Mouse (Mus musculus) forebrain, embryonic 13.5 days (tissue): ENCODE measurements at regions not wholly inside any gene's neighbourhood (a gene's known extent, or its start where the extent isn't known, plus 50 kb on each side); places are given as distances from the start of the nearest gene placed in this dataset.
A peak's percentile ranks its signal among the peaks of the same experiment; 100 is the strongest.

Experiments
- ATAC-seq: fragments of 200-750 bp; cut with Nextera tagmentation; 2 replicates; pipeline ENCODE4 v1.8.0; 2017
- H3K27ac ChIP-seq: fragments of 300-500 bp; sonication (generic); 2 replicates; pipeline ENCODE4 v1.5.1; 2015; ENCODE audit warnings: inconsistent platforms, mild to moderate bottlenecking, moderate library complexity
- H3K27me3 ChIP-seq: fragments of 300-500 bp; sonication (generic); 2 replicates; pipeline ENCODE4 v1.6.1; 2015; ENCODE audit warnings: mild to moderate bottlenecking, inconsistent platforms
- H3K36me3 ChIP-seq: fragments of 300-500 bp; sonication (generic); 2 replicates; pipeline ENCODE4 v1.6.1; 2015; ENCODE audit warnings: mild to moderate bottlenecking, inconsistent platforms; ENCODE audit not compliant: poor library complexity, severe bottlenecking
- H3K4me1 ChIP-seq: fragments of 300-500 bp; sonication (generic); 2 replicates; pipeline ENCODE4 v1.6.1; 2015; ENCODE audit warnings: inconsistent platforms
- H3K4me2 ChIP-seq: fragments of 300-500 bp; sonication (generic); 2 replicates; pipeline ENCODE4 v1.6.1; 2015; ENCODE audit warnings: inconsistent platforms, mild to moderate bottlenecking, moderate library complexity
- H3K4me3 ChIP-seq: fragments of 300-500 bp; sonication (generic); 2 replicates; pipeline ENCODE4 v1.5.1; 2015; ENCODE audit warnings: mild to moderate bottlenecking, inconsistent platforms
- H3K9ac ChIP-seq: fragments of 300-500 bp; sonication (generic); 2 replicates; pipeline ENCODE4 v1.6.1; 2015; ENCODE audit warnings: mild to moderate bottlenecking, inconsistent platforms
- H3K9me3 ChIP-seq: fragments of 300-500 bp; sonication (generic); replicated peaks from 2 replicates; pipeline ENCODE4 v1.6.1; 2016; ENCODE audit warnings: inconsistent platforms
- WGBS: fragments of 180-500 bp; shearing (Covaris S2); methylation state at CpG from one replicate; pipeline ENCODE4 v1.1.7; 2015; 5-methylcytosine and 5-hydroxymethylcytosine counted together

DNA sequence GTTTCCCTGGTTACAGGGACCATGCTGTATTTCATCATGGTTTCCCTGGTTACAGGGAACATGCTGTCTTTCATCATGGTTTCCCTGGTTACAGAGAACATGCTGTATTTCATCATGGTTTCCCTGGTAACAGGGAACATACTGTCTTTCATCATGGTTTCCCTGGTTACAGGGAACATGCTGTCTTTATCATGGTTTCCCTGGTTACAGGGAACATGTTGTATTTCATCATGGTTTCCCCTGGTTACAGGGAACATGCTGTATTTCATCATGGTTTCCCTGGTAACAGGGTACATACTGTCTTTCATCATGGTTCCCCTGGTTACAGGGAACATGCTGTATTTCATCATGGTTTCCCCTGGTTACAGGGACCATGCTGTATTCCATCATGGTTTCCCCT, 1579.5 kb downstream of the 4930444P10Rik start:
- H3K4me3 ChIP-seq = no peak overlapping the region
- H3K27ac ChIP-seq = no peak overlapping the region; the same call in 1 of the 2 replicates
- ATAC-seq = no peak
- H3K4me2 ChIP-seq = no peak overlapping the region
- peaks cover 17% of the 10 kb centered on the region for H3K27me3 ChIP-seq
- H3K9me3 ChIP-seq = no peaks in the 10 kb centered on the region
- H3K36me3 ChIP-seq = no peaks in the 10 kb centered on the region
- H3K9ac ChIP-seq = no peak overlapping the region
- no peaks in the 10 kb centered on the region for H3K4me1 ChIP-seq

DNA sequence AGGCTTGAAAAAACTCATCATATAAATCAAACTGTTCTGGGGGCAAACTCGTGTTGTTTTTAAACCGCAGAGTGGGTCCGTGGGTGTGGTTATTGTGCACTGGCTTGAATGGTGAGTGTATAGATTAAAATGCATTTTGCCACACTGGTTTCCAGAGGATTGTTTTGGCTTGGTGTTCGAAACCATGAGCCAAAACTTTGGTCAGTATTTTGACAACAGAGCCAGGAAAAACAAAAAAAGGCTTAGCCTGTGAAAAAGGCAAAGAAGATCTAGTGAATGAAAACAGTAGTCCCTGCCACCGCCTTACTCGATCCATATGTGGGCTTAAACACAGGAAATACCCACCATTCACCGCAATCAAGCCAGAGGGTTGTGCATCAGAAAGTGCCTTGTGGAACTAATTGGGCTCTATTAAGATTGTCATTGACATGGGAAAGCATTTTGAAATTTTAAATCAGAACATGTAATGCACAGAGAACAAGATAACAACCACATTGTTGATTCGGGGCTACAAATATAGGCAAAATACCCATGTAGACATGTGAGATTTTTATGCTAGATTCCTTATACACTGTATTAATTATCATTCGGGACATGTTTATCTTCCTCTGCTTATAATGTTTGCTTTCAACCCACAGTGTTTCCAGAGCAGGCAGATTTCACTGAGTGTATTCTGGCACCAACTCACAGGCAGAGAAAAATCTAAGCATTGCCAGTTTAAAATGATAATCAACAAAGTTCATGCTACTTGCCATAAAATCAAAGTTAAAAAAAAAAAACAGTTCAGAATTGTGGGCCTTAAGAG, 1580.4 kb downstream of the 4930444P10Rik start:
- ATAC-seq = no peak
- Histone ChIP-seq H3K9ac (no peak overlapping the region), H3K4me3 (no peak overlapping the region), H3K36me3 (no peaks in the 10 kb centered on the region), H3K4me1 (no peaks in the 10 kb centered on the region), H3K4me2 (no peak overlapping the region), H3K9me3 (no peaks in the 10 kb centered on the region), H3K27ac (no peak overlapping the region), H3K27me3 (peaks cover 27% of the 10 kb centered on the region)
- 52% methylated on average over 9 of the region's 9 CpGs for WGBS

DNA sequence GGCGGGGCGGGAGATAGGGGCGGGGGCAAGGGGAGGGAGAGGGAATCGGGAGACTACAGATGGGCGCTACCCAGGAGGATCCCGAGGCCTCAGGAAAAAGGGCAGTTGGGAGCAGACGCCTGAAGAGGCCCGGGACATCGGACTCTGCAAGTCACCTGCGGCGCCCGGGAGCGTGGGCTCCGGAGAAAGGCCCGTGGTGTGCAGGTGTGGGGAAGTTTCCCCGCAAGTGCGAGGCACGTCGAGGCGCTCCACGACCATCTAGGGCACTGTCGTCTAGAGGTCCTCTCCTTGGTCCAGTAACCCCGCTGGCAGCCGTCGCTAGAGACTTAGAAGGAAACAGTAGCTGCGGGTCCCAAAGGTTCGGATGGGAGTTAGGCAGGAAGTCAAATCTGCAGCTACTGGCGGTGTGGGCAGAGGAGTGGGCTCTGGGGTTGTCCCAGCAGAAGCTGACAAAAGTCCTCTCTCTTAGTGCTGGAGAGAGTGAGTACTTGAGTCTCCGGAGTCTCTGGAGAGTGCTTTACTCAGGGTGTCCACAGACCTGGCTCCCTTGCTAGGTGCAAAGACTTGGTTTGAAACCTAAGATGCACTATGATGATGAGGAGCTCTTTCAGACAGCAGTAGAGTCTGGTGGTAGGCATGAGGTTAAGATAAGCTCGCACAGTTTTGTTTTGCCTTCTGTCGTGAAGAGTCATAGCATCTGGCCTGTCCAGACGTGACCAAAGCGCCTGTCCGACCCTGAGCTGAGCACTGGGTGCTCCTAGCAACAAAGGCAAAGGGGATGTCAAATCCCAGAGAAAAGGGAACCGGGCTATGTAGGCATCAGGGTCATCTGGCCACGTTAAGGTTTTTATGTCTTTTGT, 1586.1 kb downstream of the 4930444P10Rik start:
- Histone ChIP-seq H3K4me2 (peak overlapping the region; percentile 79), H3K4me1 (peaks cover 21% of the 10 kb centered on the region), H3K27ac (no peak overlapping the region), H3K9me3 (no peaks in the 10 kb centered on the region), H3K36me3 (no peaks in the 10 kb centered on the region), H3K4me3 (peak overlapping the region; percentile 44), H3K27me3 (peaks cover 76% of the 10 kb centered on the region), H3K9ac (peak overlapping the region; percentile 26)
- peak; percentile 32; the same call in 1 of the 2 replicates for ATAC-seq
- WGBS = 5% methylated on average over 35 of the region's 36 CpGs

DNA sequence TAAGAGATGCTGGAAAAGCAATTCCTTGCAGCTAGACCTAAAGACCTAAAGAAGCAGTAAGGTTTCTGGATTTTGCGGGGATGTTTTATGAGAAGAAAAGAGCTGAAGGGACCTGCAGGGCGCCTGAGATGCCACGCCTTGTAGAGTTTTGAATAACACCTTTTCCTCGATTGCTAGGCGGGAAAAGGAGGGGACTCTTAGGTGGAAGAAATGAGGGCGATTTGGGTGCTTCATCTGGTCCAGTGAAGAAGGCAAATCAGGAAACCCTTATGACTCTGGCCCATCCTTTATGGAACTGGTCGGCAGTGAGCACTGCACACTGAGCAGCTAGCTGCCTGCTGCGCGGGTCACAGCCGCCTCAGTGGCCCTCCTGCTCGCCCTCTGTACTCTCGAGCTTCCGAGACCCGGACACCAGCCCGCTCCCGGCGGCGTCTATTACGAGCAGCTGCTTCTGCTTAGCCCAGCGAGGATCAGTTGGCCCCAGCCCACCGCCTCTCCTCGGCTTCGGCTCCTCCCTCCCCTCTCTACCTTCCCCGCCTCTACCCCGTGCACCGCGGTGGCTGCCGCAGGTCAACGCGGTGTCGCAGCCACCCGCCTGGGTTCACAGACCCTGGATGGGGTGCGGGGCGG, 1586.8 kb downstream of the 4930444P10Rik start:
- Histone ChIP-seq H3K27me3 (peaks cover 76% of the 10 kb centered on the region), H3K36me3 (no peaks in the 10 kb centered on the region), H3K9ac (peak overlapping the region; percentile 26), H3K4me1 (peaks cover 21% of the 10 kb centered on the region), H3K27ac (no peak overlapping the region), H3K4me2 (peak overlapping the region; percentile 79), H3K9me3 (no peaks in the 10 kb centered on the region), H3K4me3 (peak overlapping the region; percentile 44)
- ATAC-seq = peak; percentile 93
- WGBS = under 1% methylated on average over 33 of the region's 34 CpGs

DNA sequence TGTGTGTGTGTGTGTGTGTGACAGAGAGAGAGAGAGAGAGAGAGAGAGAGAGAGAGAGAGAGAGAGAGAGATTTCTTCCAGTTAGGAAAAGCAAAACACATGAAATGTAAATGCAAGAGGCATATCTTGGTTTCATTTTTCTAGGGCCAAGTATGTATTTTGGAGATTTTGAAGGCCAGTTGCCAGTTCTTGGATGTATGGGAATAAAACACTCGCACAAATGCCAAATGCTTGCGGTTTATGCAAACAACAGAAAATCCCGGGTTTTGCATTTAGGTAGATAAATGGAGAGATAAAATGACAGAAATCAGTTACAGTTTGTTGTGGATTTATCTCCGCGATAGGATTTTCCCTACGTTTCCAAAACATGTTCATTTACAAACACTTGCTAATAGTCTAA, 1587.4 kb downstream of the 4930444P10Rik start:
- peaks cover 77% of the 10 kb centered on the region for H3K27me3 ChIP-seq
- H3K9ac ChIP-seq = no peak overlapping the region
- WGBS = 10% methylated on average over 6 of the region's 6 CpGs
- H3K27ac ChIP-seq = no peak overlapping the region
- peak overlapping the region; percentile 79 for H3K4me2 ChIP-seq
- no peaks in the 10 kb centered on the region for H3K36me3 ChIP-seq
- peaks cover 21% of the 10 kb centered on the region for H3K4me1 ChIP-seq
- no peaks in the 10 kb centered on the region for H3K9me3 ChIP-seq
- ATAC-seq = no peak
- peak overlapping the region; percentile 44; the same call in 1 of the 2 replicates for H3K4me3 ChIP-seq

DNA sequence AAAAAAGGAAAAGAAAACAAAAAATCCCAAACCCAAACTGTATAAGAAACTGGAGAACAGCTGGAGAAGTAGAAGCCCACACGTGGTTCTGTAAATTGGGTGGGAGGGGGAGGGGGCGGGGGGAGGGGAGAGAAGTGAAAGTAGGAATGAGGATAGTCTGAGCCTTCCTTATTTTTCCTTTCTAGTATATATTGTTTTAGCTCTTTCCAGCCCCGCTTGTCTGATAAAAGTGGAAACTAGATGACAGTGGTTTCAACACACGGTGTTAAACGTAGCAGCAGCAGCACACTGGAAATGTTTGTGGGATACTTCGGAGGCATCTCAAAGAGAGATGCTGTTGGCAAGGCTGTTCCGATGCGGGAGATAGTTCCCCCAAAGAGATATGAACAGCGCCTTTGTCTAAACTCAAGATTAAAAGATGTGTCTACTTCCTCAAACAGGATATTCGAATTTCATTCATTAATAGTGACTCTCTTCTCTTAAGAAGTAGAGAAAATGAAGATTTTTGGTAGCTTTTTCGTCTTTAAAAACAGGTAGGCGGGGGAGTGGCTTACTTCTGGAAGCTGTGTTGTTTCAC, 1588.3 kb downstream of the 4930444P10Rik start:
- no peak for ATAC-seq
- Histone ChIP-seq H3K27ac (no peak overlapping the region), H3K4me3 (peak overlapping the region; percentile 18; the same call in 1 of the 2 replicates), H3K9ac (no peak overlapping the region), H3K4me2 (peak overlapping the region; percentile 44), H3K9me3 (no peaks in the 10 kb centered on the region), H3K4me1 (peaks cover 21% of the 10 kb centered on the region), H3K36me3 (no peaks in the 10 kb centered on the region), H3K27me3 (peaks cover 73% of the 10 kb centered on the region)
- WGBS = 5% methylated on average over 12 of the region's 12 CpGs

DNA sequence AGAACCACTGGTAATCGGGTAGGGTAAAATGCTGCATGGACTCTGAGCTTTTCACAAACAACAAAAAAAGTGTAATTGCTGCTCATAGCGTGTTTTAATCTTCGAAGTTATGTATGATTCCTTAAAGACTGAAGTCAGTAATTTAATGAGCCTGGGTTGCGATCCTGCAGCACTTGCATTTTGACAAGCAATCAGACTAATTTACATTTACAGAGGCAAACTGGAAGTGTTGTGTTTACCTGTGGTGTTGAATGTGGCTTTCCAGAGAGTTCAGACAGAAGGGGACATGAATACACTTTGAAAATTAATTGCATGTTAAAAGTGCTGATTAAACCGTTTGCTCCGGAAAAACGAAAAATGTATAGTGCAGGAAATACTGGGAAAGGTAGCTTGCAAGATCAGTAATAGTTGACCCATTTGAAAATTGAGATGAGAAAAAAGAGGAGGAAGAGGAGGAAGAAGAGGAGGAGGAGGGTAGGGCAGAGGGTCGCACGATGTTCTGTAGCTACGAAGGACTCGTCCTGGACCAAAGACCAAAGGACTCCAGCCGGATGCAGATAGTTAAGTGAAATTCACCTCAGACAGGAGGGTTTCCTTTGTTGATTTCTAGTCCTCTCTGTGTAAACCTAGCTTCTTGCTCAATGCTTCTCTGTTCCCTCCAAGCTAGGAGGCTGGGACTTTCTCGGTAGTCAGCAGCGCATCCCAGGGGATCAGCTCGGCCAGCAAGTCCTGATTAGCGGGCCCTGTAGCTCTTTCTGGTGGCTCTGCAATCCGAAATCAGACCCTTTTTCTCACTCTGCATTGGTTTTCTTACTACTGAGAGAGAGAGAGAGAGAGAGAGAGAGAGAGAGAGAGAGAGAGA, 1589.0 kb downstream of the 4930444P10Rik start:
- Histone ChIP-seq H3K4me2 (peak overlapping the region; percentile 44), H3K9ac (no peak overlapping the region), H3K4me3 (no peak overlapping the region), H3K27me3 (peaks cover 68% of the 10 kb centered on the region), H3K27ac (no peak overlapping the region), H3K4me1 (peaks cover 21% of the 10 kb centered on the region), H3K9me3 (no peaks in the 10 kb centered on the region), H3K36me3 (no peaks in the 10 kb centered on the region)
- 5% methylated on average over 17 of the region's 17 CpGs for WGBS
- no peak for ATAC-seq

DNA sequence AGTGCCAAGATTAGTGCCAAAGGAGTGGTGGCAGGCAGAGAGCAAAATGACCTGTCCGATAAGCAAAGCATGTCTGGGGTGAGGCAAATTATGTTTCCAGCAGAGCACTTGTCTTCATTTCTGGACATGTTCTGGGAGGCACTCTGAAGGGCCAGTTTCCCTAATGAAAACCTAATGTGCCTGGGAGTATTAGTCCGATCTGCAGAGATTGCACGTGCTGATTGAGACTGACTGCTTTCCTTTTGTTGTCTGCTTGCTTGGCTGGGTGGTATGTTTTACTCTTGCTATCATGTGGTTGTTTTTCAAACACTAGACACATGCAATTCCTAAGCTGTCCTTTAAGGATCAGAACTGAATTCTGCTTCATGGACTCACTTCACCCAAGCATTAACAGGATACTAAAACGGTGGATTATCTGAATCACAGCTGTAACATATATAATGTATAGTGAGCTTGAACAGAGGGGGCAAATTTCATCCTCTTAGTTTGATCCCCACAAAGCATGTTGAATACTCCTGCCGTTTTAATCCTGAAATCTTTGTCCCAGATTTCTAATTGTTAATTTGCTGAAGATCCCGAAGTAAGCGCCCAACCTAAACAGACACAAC, 1589.8 kb downstream of the 4930444P10Rik start:
- Histone ChIP-seq H3K9ac (no peak overlapping the region), H3K4me1 (peaks cover 21% of the 10 kb centered on the region), H3K27me3 (peaks cover 60% of the 10 kb centered on the region), H3K9me3 (no peaks in the 10 kb centered on the region), H3K27ac (no peak overlapping the region), H3K36me3 (no peaks in the 10 kb centered on the region), H3K4me2 (no peak overlapping the region), H3K4me3 (no peak overlapping the region)
- no peak for ATAC-seq
- 12% methylated on average over 7 of the region's 7 CpGs for WGBS

DNA sequence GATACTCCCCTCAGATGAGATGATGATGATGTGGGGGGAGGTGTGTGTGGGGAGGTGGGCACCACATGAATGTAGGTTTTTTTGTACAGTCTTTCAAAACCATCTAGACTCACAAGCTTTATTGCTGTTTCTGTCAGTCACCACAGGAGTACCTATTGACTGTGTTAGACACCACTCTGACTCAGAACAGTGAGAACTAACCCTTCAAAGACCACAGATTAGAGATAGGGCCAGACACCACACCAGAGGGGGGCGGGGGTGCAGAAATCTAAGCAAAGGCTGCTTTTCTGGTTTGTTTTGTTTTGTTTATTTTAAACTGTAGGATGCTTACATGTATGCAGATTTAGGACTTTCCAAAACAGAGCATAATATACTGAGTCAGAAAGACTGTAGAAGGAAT, 1594.0 kb downstream of the 4930444P10Rik start:
- no peak overlapping the region for H3K4me3 ChIP-seq
- no peak overlapping the region for H3K9ac ChIP-seq
- ATAC-seq = no peak
- H3K9me3 ChIP-seq = no peaks in the 10 kb centered on the region
- H3K4me2 ChIP-seq = no peak overlapping the region
- H3K27me3 ChIP-seq = peaks cover 22% of the 10 kb centered on the region
- no peak overlapping the region for H3K27ac ChIP-seq
- no peaks in the 10 kb centered on the region for H3K36me3 ChIP-seq
- WGBS = 88% methylated on average over 1 of the region's 1 CpGs
- H3K4me1 ChIP-seq = no peaks in the 10 kb centered on the region

DNA sequence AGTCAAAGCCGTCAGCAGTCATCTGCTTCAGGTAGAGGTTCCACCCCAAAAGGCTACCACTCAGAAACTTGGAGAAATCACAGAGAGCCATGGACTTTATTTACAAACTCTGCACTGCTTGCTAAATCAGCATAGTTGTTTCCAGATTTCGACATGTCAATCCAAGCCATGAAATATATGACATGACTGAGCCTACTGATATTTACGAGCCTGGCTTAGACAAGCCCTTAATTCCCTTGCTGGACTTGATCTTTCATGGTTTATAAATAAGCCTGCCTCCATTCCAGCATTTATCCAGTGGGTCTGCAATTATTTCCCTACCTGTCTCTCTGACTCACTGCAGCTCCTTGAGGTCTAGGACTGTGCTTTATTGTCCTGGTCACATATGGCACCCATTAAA, 1603.1 kb downstream of the 4930444P10Rik start:
- no peaks in the 10 kb centered on the region for H3K36me3 ChIP-seq
- no peaks in the 10 kb centered on the region for H3K27me3 ChIP-seq
- no peak for ATAC-seq
- H3K9ac ChIP-seq = no peak overlapping the region
- no peaks in the 10 kb centered on the region for H3K9me3 ChIP-seq
- H3K27ac ChIP-seq = no peak overlapping the region
- H3K4me3 ChIP-seq = no peak overlapping the region
- peaks cover 6% of the 10 kb centered on the region; the same call in 1 of the 2 replicates for H3K4me1 ChIP-seq
- no peak overlapping the region for H3K4me2 ChIP-seq
- 84% methylated on average over 3 of the region's 3 CpGs for WGBS

DNA sequence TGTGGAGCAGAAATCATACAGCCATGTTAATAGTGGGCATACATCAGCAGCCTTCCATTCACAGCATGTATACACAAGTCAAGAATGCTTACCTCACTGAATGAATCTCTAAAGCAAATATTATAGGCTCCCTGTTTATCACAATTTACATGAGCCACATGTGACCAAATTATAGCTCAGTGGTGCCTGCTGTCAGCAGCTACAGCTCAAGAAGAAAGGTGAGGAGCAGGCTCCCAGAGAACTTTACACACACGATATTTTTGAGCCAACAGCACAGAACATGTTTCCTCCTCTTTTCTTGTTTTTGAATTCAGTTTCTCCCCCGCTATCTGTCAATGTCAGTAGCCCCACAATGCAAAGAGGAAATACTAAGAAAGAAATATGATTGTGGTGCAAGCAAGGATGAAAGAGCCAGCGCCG, 1605.4 kb downstream of the 4930444P10Rik start:
- no peak for ATAC-seq
- no peaks in the 10 kb centered on the region for H3K9me3 ChIP-seq
- H3K27me3 ChIP-seq = no peaks in the 10 kb centered on the region
- no peak overlapping the region for H3K4me2 ChIP-seq
- peaks cover 6% of the 10 kb centered on the region; the same call in 1 of the 2 replicates for H3K4me1 ChIP-seq
- H3K4me3 ChIP-seq = no peak overlapping the region
- H3K36me3 ChIP-seq = no peaks in the 10 kb centered on the region
- H3K27ac ChIP-seq = no peak overlapping the region
- WGBS = 66% methylated on average over 4 of the region's 4 CpGs
- no peak overlapping the region for H3K9ac ChIP-seq
